Mouse (Mus musculus) frontal cortex, postnatal 25 days (tissue): ENCODE results near the gene Trim80.
"Not testable (repeated sequence)": the region's sequence is repeated elsewhere in the genome, so short reads cannot be mapped to it uniquely, and the experiment has no call there.

Source experiments
- DNase-seq, 2 experiments: peaks; one replicate each; pipeline ENCODE4 v3.0.0; 2022; ENCODE audit warnings: low spot score in 2 of 2

Gene Trim80

GRCm38 (mm10) chr11:115496559-115496958 lies 56.2 kb downstream of the Trim80 start:
- not testable (repeated sequence) for DNase-seq
